Mouse (Mus musculus): ENCODE results near the gene Frem1. TPM values are rescaled to one million over a fixed set of nuclear protein-coding genes. Genes with fewer than 3 reads are reported as not detected.

Gene Frem1
- total RNA-seq (2023) = not detected in 2 replicates

DNA sequence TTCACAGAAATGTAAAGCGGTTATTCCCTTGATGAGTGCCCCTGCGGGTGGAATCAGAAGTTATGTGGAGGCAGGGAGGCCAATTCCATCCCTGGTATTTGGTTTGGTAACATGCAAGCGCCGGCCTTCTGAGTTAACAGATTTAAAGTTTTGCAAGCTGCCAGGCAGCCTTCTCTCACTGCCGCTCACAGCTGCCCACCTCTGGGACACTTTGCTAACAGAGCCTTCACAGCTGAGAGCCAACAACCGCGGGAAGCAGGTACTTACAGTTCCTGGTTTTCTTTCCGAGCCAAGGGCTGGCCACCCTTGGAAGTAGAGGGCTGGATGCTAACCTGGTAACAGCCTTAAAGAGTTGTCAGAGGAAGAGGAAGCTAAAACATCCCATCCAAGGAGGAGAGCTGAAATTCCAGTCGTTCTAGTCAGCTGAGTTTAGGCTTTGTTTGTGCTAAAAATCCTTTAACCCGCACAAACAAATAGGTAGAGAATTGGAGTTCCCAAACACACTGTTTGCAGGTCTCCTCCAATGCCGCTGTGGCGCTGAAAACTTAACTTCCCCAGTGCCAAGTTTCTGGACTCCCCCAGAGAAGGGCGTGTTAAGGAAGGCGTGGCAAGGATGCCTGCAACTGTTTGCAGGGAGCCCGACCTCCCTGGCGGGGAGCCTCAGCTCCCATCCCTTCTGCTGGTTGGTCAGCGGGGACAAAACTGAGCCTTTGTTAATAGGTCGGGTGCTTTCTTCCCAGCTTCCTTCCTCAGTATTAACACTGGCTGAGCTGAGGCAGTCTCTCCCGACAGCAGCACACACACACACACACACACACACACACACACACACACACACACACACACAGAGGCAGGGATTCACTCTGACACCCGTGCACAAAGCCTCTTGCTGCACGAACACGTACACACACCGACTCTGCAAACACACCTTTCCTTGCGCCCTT, at the start of gene Frem1:
Gene Frem1, minus strand, starts transcription at position 706 of the 944 bp plus-strand sequence.

DNA sequence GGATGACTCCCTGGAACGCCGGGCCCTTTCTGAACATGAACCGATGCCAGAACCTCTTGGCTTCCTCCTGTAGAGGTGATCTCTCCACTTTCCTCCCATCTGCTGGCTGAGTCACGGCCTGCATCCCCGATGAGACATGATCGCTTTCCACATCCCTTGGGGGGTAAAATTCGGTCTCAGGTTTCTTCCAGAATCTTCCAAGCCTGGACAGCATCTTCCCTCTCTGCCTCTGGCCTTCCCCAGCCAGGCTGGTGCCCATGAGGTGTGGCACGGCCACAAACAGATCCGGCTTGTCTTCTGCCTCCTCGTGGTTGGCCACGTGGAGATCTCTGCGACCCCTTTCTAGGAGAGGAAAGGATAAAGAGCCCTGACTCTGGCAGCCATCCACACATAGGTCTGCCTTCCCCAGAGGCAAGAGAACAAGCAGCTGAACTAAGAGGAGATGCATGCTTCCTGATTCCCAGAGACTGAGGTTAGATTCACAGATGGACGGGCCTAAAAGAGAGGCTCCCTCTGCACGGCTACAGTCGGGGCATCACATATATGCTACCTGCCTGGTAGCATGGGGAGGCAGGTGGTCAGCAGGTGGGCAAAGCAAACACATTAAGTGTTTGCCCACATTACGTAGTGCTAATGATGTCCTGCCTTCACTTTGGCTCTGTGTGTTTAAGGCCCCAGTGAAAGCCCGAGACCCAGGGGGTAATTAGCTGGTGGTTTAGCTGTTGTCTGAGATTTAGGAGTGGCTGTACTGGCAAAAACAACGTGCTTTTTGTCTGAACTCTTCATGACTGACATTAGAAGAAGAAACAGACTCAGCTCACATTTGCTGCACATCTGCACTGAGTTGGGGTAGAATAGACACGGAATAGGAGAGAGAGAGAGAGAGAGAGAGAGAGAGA, 167.3 kb downstream of the Frem1 start, which contains the start of gene Cer1:
Gene Cer1, minus strand, starts transcription at position 513 of the 899 bp plus-strand sequence.

DNA sequence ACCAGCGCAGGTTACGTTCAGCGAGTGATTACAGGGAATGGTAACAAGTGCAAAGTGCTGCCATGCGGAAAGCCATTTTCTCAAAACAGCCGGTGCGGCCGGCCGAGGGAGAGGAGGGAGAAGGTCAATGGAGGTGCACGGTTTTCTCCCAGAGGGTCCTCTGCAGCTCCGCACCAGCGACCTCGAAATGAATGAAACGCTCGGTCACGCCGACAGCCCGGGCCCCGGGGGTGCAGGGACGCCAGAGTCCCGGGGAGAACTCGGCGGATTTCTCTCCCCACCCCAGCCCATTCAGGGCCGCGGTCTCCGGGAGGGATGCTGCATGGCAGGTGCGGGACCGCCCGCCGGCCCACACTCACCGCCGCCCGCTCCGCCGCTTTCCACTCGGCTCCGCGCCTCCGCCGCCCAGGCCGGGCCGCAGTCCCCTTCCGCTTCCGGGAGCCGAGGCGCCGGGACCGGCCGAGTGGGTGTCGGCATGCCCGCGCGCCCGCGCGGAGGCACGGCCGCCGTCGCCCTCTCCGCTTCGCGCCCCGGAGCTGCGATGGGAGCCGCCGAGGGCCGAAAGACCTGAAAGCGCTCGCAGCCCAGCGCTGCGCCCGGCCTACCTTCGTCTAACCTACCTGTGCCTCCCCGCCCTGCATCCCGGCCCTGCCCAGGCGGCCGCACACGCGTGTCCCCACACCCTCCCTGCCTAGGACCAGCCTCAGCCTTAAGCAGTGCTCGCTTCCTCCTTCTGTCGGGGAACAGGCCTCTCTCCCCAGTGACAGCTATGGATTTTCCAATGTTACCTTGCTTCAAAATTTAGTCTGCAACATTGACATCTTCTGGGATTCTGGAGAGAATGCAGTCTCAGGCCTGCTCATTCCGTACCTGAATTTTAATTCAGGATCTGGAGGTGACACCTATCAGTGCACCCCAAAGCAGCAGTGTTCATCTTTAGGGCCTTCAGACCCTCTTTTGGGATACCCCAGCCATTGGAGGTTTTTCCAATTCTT, 192.7 kb downstream of the Frem1 start, which contains the start of gene Zdhhc21:
Gene Zdhhc21, minus strand, starts transcription at position 828 of the 995 bp plus-strand sequence.

Other genes with a start within 250 kb of the Frem1 start
- gene Zdhhc21, start 192.4 kb downstream of the Frem1 start, total RNA-seq (2023) = 9.6 and 14.4 TPM in 2 replicates
- not detected in 2 replicates for gene Cer1, start 167.2 kb downstream of the Frem1 start, total RNA-seq (2023)